Mouse (Mus musculus) E14TG2a.4 (cell line): Measurements from ENCODE around the gene Ccdc92b.

Experiments used
- CTCF ChIP-seq: conservative IDR thresholded peaks from 2 replicates; pipeline ENCODE4 v1.5.1; 2014; ENCODE audit warnings: low read length
- NANOG ChIP-seq: IDR thresholded peaks from 2 replicates; pipeline ENCODE4 v1.6.1; 2014; ENCODE audit warnings: borderline replicate concordance, low read length, mixed read lengths
- POU5F1 ChIP-seq: IDR thresholded peaks from 2 replicates; pipeline ENCODE4 v1.6.1; 2014; ENCODE audit warnings: low read length, borderline replicate concordance

DNA sequence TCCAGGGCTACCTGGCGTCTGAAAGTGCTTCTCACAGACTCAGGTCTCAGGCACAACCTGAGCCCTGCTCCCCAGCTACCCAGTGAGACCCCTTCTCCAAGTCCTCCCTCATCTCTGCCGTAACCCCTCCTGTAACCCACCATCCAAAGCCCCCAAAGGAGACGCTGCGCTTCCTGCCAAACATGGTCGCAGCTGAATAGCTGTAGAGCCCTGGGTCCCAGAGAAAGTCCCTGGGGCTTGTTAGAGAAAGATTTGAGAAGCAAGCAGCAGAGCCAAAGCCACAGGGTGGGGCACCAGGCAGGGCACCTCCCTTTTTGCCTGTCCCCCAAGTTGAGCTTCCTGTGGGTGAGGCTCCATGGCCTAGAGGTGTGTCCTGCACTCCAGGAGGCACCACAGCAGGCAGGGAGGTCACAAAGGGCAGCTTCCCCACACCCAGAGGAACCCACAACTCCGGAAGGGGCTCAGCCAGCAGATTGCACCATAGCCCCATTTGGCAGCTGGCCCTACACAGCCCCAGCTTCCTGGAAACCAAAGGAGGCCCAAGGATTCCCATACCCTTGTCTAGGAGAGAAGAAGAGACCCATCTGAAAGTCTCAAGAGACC is 46.8 kb upstream of the Ccdc92b start:
- no peak for TF ChIP-seq CTCF
- no peak for TF ChIP-seq NANOG
- TF ChIP-seq POU5F1 = no peak
